Mouse (Mus musculus): ENCODE data around the gene Opn4.

The Opn4 gene

GRCm38 (mm10) chr14:34599941-34600340 is at the start of gene Opn4:
TSS of gene Opn4 (minus strand) at chr14:34600142.
- in situ Hi-C loops (cut with MboI; ENCODE audit: low pct_unique_long_range_greater_than_20kb in 1 of 2, low sequenced_read_pairs in 2 of 2, unreplicated experiment in 1 of 2) = loop anchor here in 1 of 2 experiments (25.0 kb wide), 1 partner anchor 513 kb away; the partner anchor contains the start of gene Anxa8

- in situ Hi-C loops (cut with MboI; ENCODE audit: low pct_unique_long_range_greater_than_20kb in 1 of 2, low sequenced_read_pairs in 2 of 2, unreplicated experiment in 1 of 2) = no loop called here
Observed at GRCm38 (mm10) chr14:34647870-34648475, 48.0 kb upstream of the Opn4 start.

- in situ Hi-C loops (cut with MboI; ENCODE audit: low pct_unique_long_range_greater_than_20kb in 1 of 2, low sequenced_read_pairs in 2 of 2, unreplicated experiment in 1 of 2) = no loop called here
Observed at GRCm38 (mm10) chr14:34644140-34644539, 44.2 kb upstream of the Opn4 start.

GRCm38 (mm10) chr14:34635721-34636120 is 35.8 kb upstream of the Opn4 start:
- in situ Hi-C loops (cut with MboI; ENCODE audit: low pct_unique_long_range_greater_than_20kb in 1 of 2, low sequenced_read_pairs in 2 of 2, unreplicated experiment in 1 of 2) = no loop called here

GRCm38 (mm10) chr14:34635192-34635591 is 35.2 kb upstream of the Opn4 start:
- in situ Hi-C loops (cut with MboI; ENCODE audit: low pct_unique_long_range_greater_than_20kb in 1 of 2, low sequenced_read_pairs in 2 of 2, unreplicated experiment in 1 of 2) = no loop called here

- in situ Hi-C loops (cut with MboI; ENCODE audit: low pct_unique_long_range_greater_than_20kb in 1 of 2, low sequenced_read_pairs in 2 of 2, unreplicated experiment in 1 of 2) = no loop called here
Observed at GRCm38 (mm10) chr14:34632722-34633448, 32.9 kb upstream of the Opn4 start.

- in situ Hi-C loops (cut with MboI; ENCODE audit: low pct_unique_long_range_greater_than_20kb in 1 of 2, low sequenced_read_pairs in 2 of 2, unreplicated experiment in 1 of 2) = loop anchor here in 1 of 2 experiments (5.0 kb wide), 1 partner anchor 40 kb away; no protein-coding TSS in a partner anchor
Observed at GRCm38 (mm10) chr14:34626824-34627223, 26.9 kb upstream of the Opn4 start.

- in situ Hi-C loops (cut with MboI; ENCODE audit: low pct_unique_long_range_greater_than_20kb in 1 of 2, low sequenced_read_pairs in 2 of 2, unreplicated experiment in 1 of 2) = no loop called here
Observed at GRCm38 (mm10) chr14:34623531-34624210, 23.7 kb upstream of the Opn4 start.

- in situ Hi-C loops (cut with MboI; ENCODE audit: low pct_unique_long_range_greater_than_20kb in 1 of 2, low sequenced_read_pairs in 2 of 2, unreplicated experiment in 1 of 2) = no loop called here
Observed at GRCm38 (mm10) chr14:34623074-34623473, 23.1 kb upstream of the Opn4 start.

GRCm38 (mm10) chr14:34620611-34621376 is 20.9 kb upstream of the Opn4 start:
- in situ Hi-C loops (cut with MboI; ENCODE audit: low pct_unique_long_range_greater_than_20kb in 1 of 2, low sequenced_read_pairs in 2 of 2, unreplicated experiment in 1 of 2) = no loop called here

- in situ Hi-C loops (cut with MboI; ENCODE audit: low pct_unique_long_range_greater_than_20kb in 1 of 2, low sequenced_read_pairs in 2 of 2, unreplicated experiment in 1 of 2) = no loop called here
Observed at GRCm38 (mm10) chr14:34618808-34619207, 18.9 kb upstream of the Opn4 start.

- in situ Hi-C loops (cut with MboI; ENCODE audit: low pct_unique_long_range_greater_than_20kb in 1 of 2, low sequenced_read_pairs in 2 of 2, unreplicated experiment in 1 of 2) = no loop called here
Observed at GRCm38 (mm10) chr14:34616821-34617220, 16.9 kb upstream of the Opn4 start.

GRCm38 (mm10) chr14:34615625-34616024 is 15.7 kb upstream of the Opn4 start:
- in situ Hi-C loops (cut with MboI; ENCODE audit: low pct_unique_long_range_greater_than_20kb in 1 of 2, low sequenced_read_pairs in 2 of 2, unreplicated experiment in 1 of 2) = no loop called here

GRCm38 (mm10) chr14:34615082-34615481 is 15.1 kb upstream of the Opn4 start:
- in situ Hi-C loops (cut with MboI; ENCODE audit: low pct_unique_long_range_greater_than_20kb in 1 of 2, low sequenced_read_pairs in 2 of 2, unreplicated experiment in 1 of 2) = no loop called here

GRCm38 (mm10) chr14:34614551-34614950 is 14.6 kb upstream of the Opn4 start:
- in situ Hi-C loops (cut with MboI; ENCODE audit: low pct_unique_long_range_greater_than_20kb in 1 of 2, low sequenced_read_pairs in 2 of 2, unreplicated experiment in 1 of 2) = loop anchor here in 1 of 2 experiments (5.0 kb wide), 1 partner anchor 158 kb away; no protein-coding TSS in a partner anchor

- in situ Hi-C loops (cut with MboI; ENCODE audit: low pct_unique_long_range_greater_than_20kb in 1 of 2, low sequenced_read_pairs in 2 of 2, unreplicated experiment in 1 of 2) = loop anchor here in 1 of 2 experiments (5.0 kb wide), 1 partner anchor 159 kb away; no protein-coding TSS in a partner anchor
Observed at GRCm38 (mm10) chr14:34613523-34613922, 13.6 kb upstream of the Opn4 start.

- in situ Hi-C loops (cut with MboI; ENCODE audit: low pct_unique_long_range_greater_than_20kb in 1 of 2, low sequenced_read_pairs in 2 of 2, unreplicated experiment in 1 of 2) = loop anchor here in 1 of 2 experiments (5.0 kb wide), 1 partner anchor 160 kb away; no protein-coding TSS in a partner anchor
Observed at GRCm38 (mm10) chr14:34612222-34612621, 12.3 kb upstream of the Opn4 start.

GRCm38 (mm10) chr14:34611591-34611990 is 11.6 kb upstream of the Opn4 start:
- in situ Hi-C loops (cut with MboI; ENCODE audit: low pct_unique_long_range_greater_than_20kb in 1 of 2, low sequenced_read_pairs in 2 of 2, unreplicated experiment in 1 of 2) = loop anchor here in 1 of 2 experiments (5.0 kb wide), 1 partner anchor 161 kb away; no protein-coding TSS in a partner anchor

All from mouse embryonic stem cell (cell line).